Mouse (Mus musculus): ENCODE measurements around the gene Bdp1. TPM values are rescaled to one million over a fixed set of nuclear protein-coding genes. Genes with fewer than 3 reads are reported as not detected.

Gene Bdp1
- 4.8 and 5.6 TPM in 2 replicates for polyA plus RNA-seq (2012; rRNA removed)

DNA sequence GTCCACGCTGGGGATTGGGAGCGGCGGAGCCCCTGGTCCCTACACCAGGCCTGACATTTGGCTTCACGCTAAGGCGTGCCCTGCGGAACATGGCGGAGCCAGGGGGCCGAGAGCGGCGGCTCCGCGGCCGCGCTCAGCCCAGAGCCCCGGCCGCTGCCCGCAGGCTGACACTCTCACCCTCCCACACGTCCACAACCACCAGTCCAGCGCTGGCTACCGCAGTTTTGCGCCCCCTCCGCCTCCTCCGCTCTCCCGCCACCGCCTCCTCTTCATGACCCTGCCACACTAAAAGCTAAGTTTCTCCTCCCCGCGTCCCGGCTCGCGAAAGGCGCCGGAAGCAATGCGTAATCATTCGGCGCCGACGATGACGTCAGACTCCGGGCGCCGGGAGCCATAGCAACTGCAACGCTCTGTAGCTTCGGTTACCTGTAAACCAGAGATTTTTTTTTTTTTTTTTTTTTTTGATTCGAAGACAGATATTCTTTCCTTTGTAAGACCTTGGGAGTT lies at the start of gene Bdp1:
Bdp1 (minus strand) TSS at position 323 of the 507 bp plus-strand sequence.
- TF ChIP-seq CTCF (IDR thresholded peaks at IDR 0.05; ENCODE audit: borderline replicate concordance, control insufficient read depth, extremely low read depth, insufficient read depth, low read length, poor library complexity): no peak
- TF ChIP-seq POLR2A (IDR thresholded peaks at IDR 0.05; ENCODE audit: control insufficient read depth, extremely low read depth, insufficient read depth, low read length, poor library complexity): peak; percentile 69
- peaks cover 7% of the 10 kb centered on the region for H3K4me1 ChIP-seq (replicated peaks; ENCODE audit: control insufficient read depth, insufficient read depth, low read length)
- H3K27me3 ChIP-seq (ENCODE audit: control insufficient read depth, insufficient read depth, low read length): no peaks in the 10 kb centered on the region
- peak within 1 kb of the TSS; percentile 87 for H3K4me3 ChIP-seq (ENCODE audit: control insufficient read depth, insufficient read depth, low read length)
- WGBS: under 1% methylated on average over 44 of the region's 44 CpGs
- peak; percentile 94 for DNase-seq
- H3K36me3 ChIP-seq (ENCODE audit: control insufficient read depth, insufficient read depth, low read length): no peaks in the 10 kb centered on the region; the same call in 1 of the 2 replicates
- H3K27ac ChIP-seq (ENCODE audit: control insufficient read depth, insufficient read depth, low read length): no peak within 1 kb of the TSS

DNA sequence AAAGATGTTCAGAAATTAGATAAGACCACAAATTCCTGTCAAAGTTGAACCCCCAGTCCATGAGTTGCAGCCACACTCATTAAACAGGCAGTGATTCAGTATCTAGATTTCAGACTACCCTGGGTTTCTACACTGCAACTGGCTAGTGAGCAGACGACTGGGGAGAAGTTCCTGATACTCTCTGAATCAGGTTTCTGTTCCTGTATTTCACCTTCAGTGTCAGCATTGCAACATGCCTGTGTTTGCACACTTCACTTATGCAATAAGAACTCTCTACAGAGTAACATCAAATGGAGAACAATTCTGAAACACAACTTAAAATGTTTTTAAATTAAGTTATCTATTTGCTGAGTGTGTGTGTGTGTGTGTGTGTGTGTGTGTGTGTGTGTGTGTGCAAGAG lies 48.8 kb upstream of the Bdp1 start:
- WGBS: 28% methylated on average over 1 of the region's 1 CpGs
- TF ChIP-seq POLR2A (IDR thresholded peaks at IDR 0.05; ENCODE audit: control insufficient read depth, extremely low read depth, insufficient read depth, low read length, poor library complexity) (no peak), CTCF (IDR thresholded peaks at IDR 0.05; ENCODE audit: borderline replicate concordance, control insufficient read depth, extremely low read depth, insufficient read depth, low read length, poor library complexity) (no peak)
- no peak for DNase-seq
- Histone ChIP-seq H3K4me3 (ENCODE audit: control insufficient read depth, insufficient read depth, low read length) (no peak overlapping the region), H3K27ac (ENCODE audit: control insufficient read depth, insufficient read depth, low read length) (no peak overlapping the region), H3K36me3 (ENCODE audit: control insufficient read depth, insufficient read depth, low read length) (no peaks in the 10 kb centered on the region), H3K4me1 (replicated peaks; ENCODE audit: control insufficient read depth, insufficient read depth, low read length) (no peaks in the 10 kb centered on the region), H3K27me3 (ENCODE audit: control insufficient read depth, insufficient read depth, low read length) (no peaks in the 10 kb centered on the region)

DNA sequence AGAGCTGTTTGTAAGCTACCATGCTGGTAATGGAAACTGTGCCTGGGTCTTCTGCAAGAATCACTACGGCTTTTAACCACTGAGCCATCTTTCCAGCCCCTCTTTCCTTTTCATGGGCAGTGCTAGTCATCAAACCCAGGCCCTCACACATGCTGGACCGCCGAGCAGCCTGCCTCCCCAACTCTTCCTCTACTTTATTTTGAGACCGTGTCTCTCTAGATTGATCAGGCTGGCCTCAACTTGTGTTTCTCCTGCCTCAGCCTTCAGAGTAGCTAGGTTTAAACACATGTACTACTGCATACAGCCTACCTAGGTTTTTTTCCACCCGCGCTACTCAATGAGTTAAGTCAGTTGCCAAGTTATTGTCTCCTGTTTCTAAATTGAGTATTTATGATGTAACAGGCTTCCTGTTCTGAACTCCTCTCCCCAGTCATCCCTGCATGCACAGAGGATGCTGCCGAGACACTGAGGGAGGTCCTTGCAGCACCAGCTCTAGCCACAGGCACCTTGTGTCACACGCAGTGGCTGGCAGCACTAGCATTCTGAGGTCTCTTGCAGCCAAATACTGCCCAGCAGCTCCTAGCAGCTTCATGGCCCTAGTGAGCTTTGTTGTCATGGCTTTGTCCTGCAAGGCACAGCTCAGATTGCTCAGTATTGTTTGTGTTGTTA lies 37.9 kb upstream of the Bdp1 start:
- no peaks in the 10 kb centered on the region for H3K4me1 ChIP-seq (replicated peaks; ENCODE audit: control insufficient read depth, insufficient read depth, low read length)
- H3K4me3 ChIP-seq (ENCODE audit: control insufficient read depth, insufficient read depth, low read length): no peak overlapping the region
- no peaks in the 10 kb centered on the region for H3K27me3 ChIP-seq (ENCODE audit: control insufficient read depth, insufficient read depth, low read length)
- 88% methylated on average over 8 of the region's 8 CpGs for WGBS
- H3K36me3 ChIP-seq (ENCODE audit: control insufficient read depth, insufficient read depth, low read length): peaks cover 15% of the 10 kb centered on the region
- H3K27ac ChIP-seq (ENCODE audit: control insufficient read depth, insufficient read depth, low read length): no peak overlapping the region
- no peak for TF ChIP-seq POLR2A (IDR thresholded peaks at IDR 0.05; ENCODE audit: control insufficient read depth, extremely low read depth, insufficient read depth, low read length, poor library complexity)
- TF ChIP-seq CTCF (IDR thresholded peaks at IDR 0.05; ENCODE audit: borderline replicate concordance, control insufficient read depth, extremely low read depth, insufficient read depth, low read length, poor library complexity): no peak
- DNase-seq: no peak

GRCm38 (mm10) chr13:100125258-100125643 lies 21.4 kb upstream of the Bdp1 start:
- H3K4me1 ChIP-seq (replicated peaks; ENCODE audit: control insufficient read depth, insufficient read depth, low read length): peaks cover 9% of the 10 kb centered on the region
- H3K36me3 ChIP-seq (ENCODE audit: control insufficient read depth, insufficient read depth, low read length): peaks cover 27% of the 10 kb centered on the region
- DNase-seq: peak; percentile 5
- 2% methylated on average over 10 of the region's 10 CpGs for WGBS
- H3K27ac ChIP-seq (ENCODE audit: control insufficient read depth, insufficient read depth, low read length): no peak overlapping the region
- peak overlapping the region; percentile 69 for H3K4me3 ChIP-seq (ENCODE audit: control insufficient read depth, insufficient read depth, low read length)
- TF ChIP-seq CTCF (IDR thresholded peaks at IDR 0.05; ENCODE audit: borderline replicate concordance, control insufficient read depth, extremely low read depth, insufficient read depth, low read length, poor library complexity) (no peak), POLR2A (IDR thresholded peaks at IDR 0.05; ENCODE audit: control insufficient read depth, extremely low read depth, insufficient read depth, low read length, poor library complexity) (no peak)
- H3K27me3 ChIP-seq (ENCODE audit: control insufficient read depth, insufficient read depth, low read length): no peaks in the 10 kb centered on the region

GRCm38 (mm10) chr13:100124423-100125257 lies 20.8 kb upstream of the Bdp1 start, which contains the start of gene Smn1:
TSS of gene Smn1 (plus strand) at chr13:100124852.
- Histone ChIP-seq H3K36me3 (ENCODE audit: control insufficient read depth, insufficient read depth, low read length) (peaks cover 27% of the 10 kb centered on the region), H3K27me3 (ENCODE audit: control insufficient read depth, insufficient read depth, low read length) (no peaks in the 10 kb centered on the region), H3K4me3 (ENCODE audit: control insufficient read depth, insufficient read depth, low read length) (peak within 1 kb of the TSS; percentile 69), H3K4me1 (replicated peaks; ENCODE audit: control insufficient read depth, insufficient read depth, low read length) (peaks cover 9% of the 10 kb centered on the region), H3K27ac (ENCODE audit: control insufficient read depth, insufficient read depth, low read length) (no peak within 1 kb of the TSS)
- DNase-seq: peak; percentile 90
- TF ChIP-seq POLR2A (IDR thresholded peaks at IDR 0.05; ENCODE audit: control insufficient read depth, extremely low read depth, insufficient read depth, low read length, poor library complexity) (peak; percentile 42; the same call in 1 of the 2 replicates), CTCF (IDR thresholded peaks at IDR 0.05; ENCODE audit: borderline replicate concordance, control insufficient read depth, extremely low read depth, insufficient read depth, low read length, poor library complexity) (no peak)
- WGBS: 4% methylated on average over 42 of the region's 42 CpGs

GRCm38 (mm10) chr13:100123970-100124369 lies 20.1 kb upstream of the Bdp1 start:
- WGBS: 96% methylated on average over 3 of the region's 3 CpGs
- no peak for DNase-seq
- no peak for TF ChIP-seq CTCF (IDR thresholded peaks at IDR 0.05; ENCODE audit: borderline replicate concordance, control insufficient read depth, extremely low read depth, insufficient read depth, low read length, poor library complexity)
- no peak for TF ChIP-seq POLR2A (IDR thresholded peaks at IDR 0.05; ENCODE audit: control insufficient read depth, extremely low read depth, insufficient read depth, low read length, poor library complexity)
- peaks cover 23% of the 10 kb centered on the region for H3K36me3 ChIP-seq (ENCODE audit: control insufficient read depth, insufficient read depth, low read length)
- peaks cover 9% of the 10 kb centered on the region for H3K4me1 ChIP-seq (replicated peaks; ENCODE audit: control insufficient read depth, insufficient read depth, low read length)
- no peaks in the 10 kb centered on the region for H3K27me3 ChIP-seq (ENCODE audit: control insufficient read depth, insufficient read depth, low read length)
- no peak overlapping the region for H3K27ac ChIP-seq (ENCODE audit: control insufficient read depth, insufficient read depth, low read length)
- H3K4me3 ChIP-seq (ENCODE audit: control insufficient read depth, insufficient read depth, low read length): no peak overlapping the region
